Mouse (Mus musculus): ENCODE data around the gene Pm20d1.

DNA sequence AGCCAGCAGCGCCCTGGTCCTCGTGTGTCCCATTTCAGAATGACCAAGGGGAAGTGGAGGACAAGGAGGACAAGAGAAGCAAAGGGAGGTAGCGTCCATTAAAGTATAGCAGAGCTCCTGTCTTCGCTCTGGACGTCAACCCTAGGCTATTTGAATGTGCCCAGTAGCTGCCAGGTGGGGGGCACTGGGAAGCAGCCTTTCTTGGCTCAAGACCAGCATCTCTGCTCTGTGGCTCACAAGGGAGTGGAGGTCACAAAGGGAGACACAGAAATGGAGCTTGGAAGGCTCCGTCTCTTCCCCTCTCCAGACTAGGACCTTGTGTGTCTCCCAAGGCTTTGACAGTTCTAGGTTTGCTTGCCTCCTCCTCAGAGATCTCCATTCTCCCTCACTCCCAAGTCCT is 19.7 kb downstream of the Pm20d1 start:
- TF ChIP-seq POLR2A (IDR thresholded peaks at IDR 0.05; ENCODE audit: low read depth, low read length) (no peak), CTCF (IDR thresholded peaks at IDR 0.05; ENCODE audit: borderline replicate concordance, insufficient read depth, low read length) (no peak)
